Mouse (Mus musculus): Measurements from ENCODE around the gene Ptpre. TPM values are rescaled to one million over a fixed set of nuclear protein-coding genes. Genes with fewer than 3 reads are reported as not detected.
"Not testable (repeated sequence)": the region's sequence is repeated elsewhere in the genome, so short reads cannot be mapped to it uniquely, and the experiment has no call there.

Gene Ptpre
- 10 to 100 TPM; 29.3 to 32.2 (median 30.3) TPM for polyA plus RNA-seq (2017; shearing (Covaris generic))

- ATAC-seq = peak; percentile 56
Measured at GRCm38 (mm10) chr7:135537341-135537901, at the start of gene Ptpre. Ptpre (plus strand) TSS chr7:135537481.

- ATAC-seq = no peak
Measured at GRCm38 (mm10) chr7:135488214-135488810, 49.0 kb upstream of the Ptpre start.

- ATAC-seq = peak; percentile 63
Measured at GRCm38 (mm10) chr7:135489724-135490499, 47.4 kb upstream of the Ptpre start.

GRCm38 (mm10) chr7:135490500-135490886, 46.8 kb upstream of the Ptpre start:
- no peak for ATAC-seq

GRCm38 (mm10) chr7:135495303-135495702, 42.0 kb upstream of the Ptpre start:
- no peak for ATAC-seq

- no peak for ATAC-seq
Measured at GRCm38 (mm10) chr7:135498565-135499186, 38.6 kb upstream of the Ptpre start.

GRCm38 (mm10) chr7:135499403-135499802, 37.9 kb upstream of the Ptpre start:
- no peak for ATAC-seq

GRCm38 (mm10) chr7:135506506-135506905, 30.8 kb upstream of the Ptpre start:
- not testable (repeated sequence) for ATAC-seq

GRCm38 (mm10) chr7:135508602-135509001, 28.7 kb upstream of the Ptpre start:
- ATAC-seq = no peak

- no peak for ATAC-seq
Measured at GRCm38 (mm10) chr7:135509272-135509671, 28.0 kb upstream of the Ptpre start.

- ATAC-seq = no peak
Measured at GRCm38 (mm10) chr7:135510431-135510830, 26.9 kb upstream of the Ptpre start.

- ATAC-seq = no peak
Measured at GRCm38 (mm10) chr7:135511723-135512122, 25.6 kb upstream of the Ptpre start.

- ATAC-seq = peak; percentile 41
Measured at GRCm38 (mm10) chr7:135517191-135517590, 20.1 kb upstream of the Ptpre start.

GRCm38 (mm10) chr7:135520241-135520640, 17.0 kb upstream of the Ptpre start:
- no peak for ATAC-seq

GRCm38 (mm10) chr7:135521755-135522512, 15.3 kb upstream of the Ptpre start:
- no peak for ATAC-seq

GRCm38 (mm10) chr7:135523981-135524380, 13.3 kb upstream of the Ptpre start:
- ATAC-seq = no peak

- no peak for ATAC-seq
Measured at GRCm38 (mm10) chr7:135524424-135524967, 12.8 kb upstream of the Ptpre start.

- no peak for ATAC-seq
Measured at GRCm38 (mm10) chr7:135526574-135527152, 10.6 kb upstream of the Ptpre start.

- no peak for ATAC-seq
Measured at GRCm38 (mm10) chr7:135527169-135527568, 10.1 kb upstream of the Ptpre start.

- ATAC-seq = no peak
Measured at GRCm38 (mm10) chr7:135528515-135528914, 8.8 kb upstream of the Ptpre start, which contains the start of gene Clrn3. Clrn3 (minus strand) TSS chr7:135528654.

- no peak for ATAC-seq
Measured at GRCm38 (mm10) chr7:135529068-135529467, 8.2 kb upstream of the Ptpre start.

All from inflammation-experienced regulatory T-cells, adult 6 months (primary cell).